Mouse (Mus musculus) ES-Bruce4 (cell line): ENCODE results near the gene Olfr61.

Experiments
- EP300 ChIP-seq: IDR thresholded peaks from 2 replicates; pipeline ENCODE4 v1.6.1; 2011; ENCODE audit warnings: low read depth, low read length; ENCODE audit not compliant: insufficient read depth
- POLR2A ChIP-seq: IDR thresholded peaks from one replicate; pipeline ENCODE4 v1.8.1; 2011; ENCODE audit warnings: low read length; ENCODE audit not compliant: insufficient read depth

DNA sequence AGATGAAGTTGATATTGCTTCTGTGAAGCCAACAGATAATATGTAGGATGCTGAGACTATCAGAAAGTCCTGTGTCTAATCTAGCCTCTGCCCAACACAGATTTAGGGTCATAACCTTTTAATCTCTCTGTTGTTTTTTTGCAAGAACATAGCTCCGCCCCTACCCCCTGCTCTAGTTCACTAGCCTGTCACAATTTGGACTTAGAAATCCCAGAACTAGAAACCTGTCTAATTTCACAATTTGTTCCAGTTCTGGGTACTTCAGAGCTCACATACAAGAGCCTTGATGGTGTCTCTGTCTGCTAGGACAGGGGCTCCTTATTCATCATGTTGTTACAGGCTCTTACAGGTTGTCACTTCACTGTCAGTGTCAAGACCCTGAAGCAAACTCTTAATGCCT lies 1.8 kb downstream of the Olfr61 start:
- no peak for TF ChIP-seq EP300
- TF ChIP-seq POLR2A = no peak
